Mouse (Mus musculus): ENCODE data around the gene Kcnk18.

- TF ChIP-seq POLR2A (IDR thresholded peaks at IDR 0.05; ENCODE audit: low read depth, low read length) (no peak), CTCF (conservative IDR thresholded peaks at IDR 0.05; ENCODE audit: insufficient read depth, insufficient read length, low read depth, low read length) (no peak)
Measured at GRCm38 (mm10) chr19:59238630-59239029, 19.6 kb downstream of the Kcnk18 start.
